Mouse (Mus musculus) frontal cortex, postnatal 25 days (tissue): ENCODE measurements around the gene Ccdc138.
A peak's percentile ranks its signal among the peaks of the same experiment; 100 is the strongest.
"Not testable (repeated sequence)": the region's sequence is repeated elsewhere in the genome, so short reads cannot be mapped to it uniquely, and the experiment has no call there.

Experiments
- DNase-seq, 2 experiments: peaks; one replicate each; pipeline ENCODE4 v3.0.0; 2022; ENCODE audit warnings: low spot score in 2 of 2

Gene Ccdc138

GRCm38 (mm10) chr10:58497320-58498284 lies at the start of gene Ccdc138:
Ccdc138 (plus strand) TSS chr10:58497948.
- peak; percentile 83 to 90 for DNase-seq

GRCm38 (mm10) chr10:58451575-58451974 lies 46.2 kb upstream of the Ccdc138 start:
- DNase-seq = no peak

GRCm38 (mm10) chr10:58452185-58452584 lies 45.6 kb upstream of the Ccdc138 start:
- no peak for DNase-seq

GRCm38 (mm10) chr10:58459896-58460295 lies 37.9 kb upstream of the Ccdc138 start:
- DNase-seq = no peak

GRCm38 (mm10) chr10:58477086-58477755 lies 20.5 kb upstream of the Ccdc138 start:
- no peak for DNase-seq

GRCm38 (mm10) chr10:58478071-58478578 lies 19.6 kb upstream of the Ccdc138 start:
- DNase-seq = no peak

GRCm38 (mm10) chr10:58479954-58480490 lies 17.7 kb upstream of the Ccdc138 start:
- no peak for DNase-seq

GRCm38 (mm10) chr10:58491031-58491430 lies 6.7 kb upstream of the Ccdc138 start:
- no peak for DNase-seq

GRCm38 (mm10) chr10:58495637-58496036 lies 2.1 kb upstream of the Ccdc138 start:
- no peak for DNase-seq

GRCm38 (mm10) chr10:58496732-58497131 lies 1.0 kb upstream of the Ccdc138 start:
- DNase-seq = no peak

GRCm38 (mm10) chr10:58498516-58498915 lies 768 bp downstream of the Ccdc138 start:
- DNase-seq = no peak

GRCm38 (mm10) chr10:58529358-58529757 lies 31.6 kb downstream of the Ccdc138 start:
- DNase-seq = no peak

GRCm38 (mm10) chr10:58530896-58531790 lies 33.4 kb downstream of the Ccdc138 start:
- no peak for DNase-seq

GRCm38 (mm10) chr10:58532177-58532576 lies 34.4 kb downstream of the Ccdc138 start:
- no peak for DNase-seq

- DNase-seq = not testable (repeated sequence)
Measured at GRCm38 (mm10) chr10:58536276-58536675, 38.5 kb downstream of the Ccdc138 start.

GRCm38 (mm10) chr10:58540613-58541012 lies 42.9 kb downstream of the Ccdc138 start:
- no peak for DNase-seq

- DNase-seq = no peak
Measured at GRCm38 (mm10) chr10:58548739-58549138, 51.0 kb downstream of the Ccdc138 start.

GRCm38 (mm10) chr10:58554693-58555387 lies 57.1 kb downstream of the Ccdc138 start:
- DNase-seq = no peak

GRCm38 (mm10) chr10:58559098-58559497 lies 61.4 kb downstream of the Ccdc138 start:
- peak; percentile 28 for DNase-seq

- peak in 1 of 2 experiments; percentile 24 for DNase-seq
Measured at GRCm38 (mm10) chr10:58559901-58560300, 62.2 kb downstream of the Ccdc138 start.

- DNase-seq = no peak
Measured at GRCm38 (mm10) chr10:58560521-58560920, 62.8 kb downstream of the Ccdc138 start.
